Mouse (Mus musculus) neural tube, embryonic 12.5 days (tissue): Measurements from ENCODE around the gene Ecm1. TPM values are rescaled to one million over a fixed set of nuclear protein-coding genes. Genes with fewer than 3 reads are reported as not detected.

Source experiments
- ATAC-seq: fragments of 200-750 bp; cut with Nextera tagmentation; 2 replicates; pipeline ENCODE4 v1.8.0; 2017; ENCODE audit warnings: low read depth, mild to moderate bottlenecking, moderate TSS enrichment, moderate library complexity; ENCODE audit not compliant: low FRiP score
- H3K27ac ChIP-seq: fragments of 300-500 bp; sonication (generic); 2 replicates; pipeline ENCODE4 v1.5.1; 2016
- H3K27me3 ChIP-seq: fragments of 300-500 bp; sonication (generic); replicated peaks from 2 replicates; pipeline ENCODE4 v1.6.1; 2016; ENCODE audit warnings: mild to moderate bottlenecking
- H3K36me3 ChIP-seq: fragments of 300-500 bp; sonication (generic); 2 replicates; pipeline ENCODE4 v1.6.1; 2016; ENCODE audit warnings: mild to moderate bottlenecking
- H3K4me1 ChIP-seq: fragments of 300-500 bp; sonication (generic); 2 replicates; pipeline ENCODE4 v1.6.1; 2016
- H3K4me2 ChIP-seq: fragments of 300-500 bp; sonication (generic); replicated peaks from 2 replicates; pipeline ENCODE4 v1.6.1; 2016; ENCODE audit warnings: mild to moderate bottlenecking
- H3K4me3 ChIP-seq: fragments of 300-500 bp; sonication (generic); 2 replicates; pipeline ENCODE4 v1.5.1; 2016
- H3K9ac ChIP-seq: fragments of 300-500 bp; sonication (generic); 2 replicates; pipeline ENCODE4 v1.6.1; 2016; ENCODE audit warnings: mild to moderate bottlenecking
- H3K9me3 ChIP-seq: fragments of 300-500 bp; sonication (generic); 2 replicates; pipeline ENCODE4 v1.6.1; 2016; ENCODE audit warnings: mild to moderate bottlenecking
- WGBS: fragments of 180-500 bp; shearing (Covaris S2); methylation state at CpG from one replicate; pipeline ENCODE4 v1.1.7; 2016; 5-methylcytosine and 5-hydroxymethylcytosine counted together
- polyA plus RNA-seq: library from polyadenylated mRNA; unstranded; fragments of >200 nt; fragmentation: Nextera tagmentation; extraction: Ambion mirVana; gene quantifications from 2 replicates; pipeline ENCODE4 v1.2.1, GENCODE M21; 2016

Ecm1 gene
- polyA plus RNA-seq, 1 experiment from 2014 or later, result 19.8 TPM

- no peak overlapping the region for H3K4me2 ChIP-seq
- ATAC-seq, result no peak
- no peak overlapping the region for H3K9ac ChIP-seq
- no peaks in the 10 kb centered on the region for H3K36me3 ChIP-seq
- no peaks in the 10 kb centered on the region for H3K27me3 ChIP-seq
- no peaks in the 10 kb centered on the region for H3K4me1 ChIP-seq
- H3K9me3 ChIP-seq, result no peaks in the 10 kb centered on the region
- H3K27ac ChIP-seq, result no peak overlapping the region
- no peak overlapping the region for H3K4me3 ChIP-seq
- WGBS, result 86% methylated on average over 7 of the region's 7 CpGs
Measured at GRCm38 (mm10) chr3:95725863-95726262, 13.5 kb downstream of the Ecm1 start.

GRCm38 (mm10) chr3:95722386-95722785, 17.0 kb downstream of the Ecm1 start:
- no peaks in the 10 kb centered on the region for H3K27me3 ChIP-seq
- WGBS, result 80% methylated on average over 3 of the region's 3 CpGs
- H3K9ac ChIP-seq, result no peak overlapping the region
- no peaks in the 10 kb centered on the region for H3K9me3 ChIP-seq
- no peak overlapping the region for H3K4me3 ChIP-seq
- H3K4me2 ChIP-seq, result no peak overlapping the region
- no peaks in the 10 kb centered on the region for H3K36me3 ChIP-seq
- ATAC-seq, result no peak
- H3K4me1 ChIP-seq, result no peaks in the 10 kb centered on the region
- no peak overlapping the region for H3K27ac ChIP-seq

- Histone ChIP-seq H3K27me3 (no peaks in the 10 kb centered on the region), H3K9ac (no peak overlapping the region), H3K4me2 (no peak overlapping the region), H3K9me3 (0 out of 2 replicates have a peak, but pooled peaks cover 3% of the 10 kb centered on the region), H3K4me3 (no peak overlapping the region), H3K4me1 (no peaks in the 10 kb centered on the region), H3K36me3 (no peaks in the 10 kb centered on the region), H3K27ac (no peak overlapping the region)
- ATAC-seq, result no peak
- 89% methylated on average over 2 of the region's 2 CpGs for WGBS
Measured at GRCm38 (mm10) chr3:95718153-95718552, 21.2 kb downstream of the Ecm1 start.

- no peaks in the 10 kb centered on the region for H3K4me1 ChIP-seq
- no peaks in the 10 kb centered on the region for H3K27me3 ChIP-seq
- no peak for ATAC-seq
- H3K9ac ChIP-seq, result no peak overlapping the region
- 74% methylated on average over 1 of the region's 1 CpGs for WGBS
- no peak overlapping the region for H3K4me2 ChIP-seq
- H3K4me3 ChIP-seq, result no peak overlapping the region
- no peak overlapping the region for H3K27ac ChIP-seq
- 0 out of 2 replicates have a peak, but pooled peaks cover 10% of the 10 kb centered on the region for H3K9me3 ChIP-seq
- no peaks in the 10 kb centered on the region for H3K36me3 ChIP-seq
Measured at GRCm38 (mm10) chr3:95716075-95716474, 23.3 kb downstream of the Ecm1 start.

GRCm38 (mm10) chr3:95709967-95710366, 29.4 kb downstream of the Ecm1 start:
- no peak overlapping the region for H3K4me3 ChIP-seq
- no peaks in the 10 kb centered on the region for H3K4me1 ChIP-seq
- no peaks in the 10 kb centered on the region for H3K36me3 ChIP-seq
- H3K9me3 ChIP-seq, result 0 out of 2 replicates have a peak, but pooled peaks cover 10% of the 10 kb centered on the region
- no peak overlapping the region for H3K9ac ChIP-seq
- no peak overlapping the region for H3K4me2 ChIP-seq
- no peaks in the 10 kb centered on the region for H3K27me3 ChIP-seq
- ATAC-seq, result no peak
- H3K27ac ChIP-seq, result no peak overlapping the region

- WGBS, result 92% methylated on average over 4 of the region's 4 CpGs
- ATAC-seq, result no peak
- no peaks in the 10 kb centered on the region for H3K4me1 ChIP-seq
Measured at GRCm38 (mm10) chr3:95709044-95709443, 30.3 kb downstream of the Ecm1 start.

GRCm38 (mm10) chr3:95707497-95707896, 31.9 kb downstream of the Ecm1 start:
- 0 out of 2 replicates have a peak, but pooled peaks cover under 1% of the 10 kb centered on the region for H3K9me3 ChIP-seq
- H3K9ac ChIP-seq, result no peak overlapping the region
- H3K27me3 ChIP-seq, result no peaks in the 10 kb centered on the region
- H3K4me1 ChIP-seq, result no peaks in the 10 kb centered on the region
- H3K27ac ChIP-seq, result no peak overlapping the region
- H3K4me3 ChIP-seq, result no peak overlapping the region
- no peak overlapping the region for H3K4me2 ChIP-seq
- 88% methylated on average over 7 of the region's 7 CpGs for WGBS
- no peaks in the 10 kb centered on the region for H3K36me3 ChIP-seq
- ATAC-seq, result no peak

More at GRCm38 (mm10) chr3:95709044-95709443, 30.3 kb downstream of the Ecm1 start:
- no peaks in the 10 kb centered on the region for H3K36me3 ChIP-seq
- H3K27me3 ChIP-seq, result no peaks in the 10 kb centered on the region
- no peak overlapping the region for H3K4me3 ChIP-seq
- no peak overlapping the region for H3K9ac ChIP-seq
- no peak overlapping the region for H3K4me2 ChIP-seq
- 0 out of 2 replicates have a peak, but pooled peaks cover 10% of the 10 kb centered on the region for H3K9me3 ChIP-seq
- no peak overlapping the region for H3K27ac ChIP-seq

GRCm38 (mm10) chr3:95706273-95706672, 33.1 kb downstream of the Ecm1 start:
- Histone ChIP-seq H3K4me2 (no peak overlapping the region), H3K9ac (no peak overlapping the region), H3K27me3 (no peaks in the 10 kb centered on the region), H3K27ac (no peak overlapping the region), H3K4me3 (no peak overlapping the region), H3K9me3 (no peaks in the 10 kb centered on the region), H3K4me1 (peaks cover 11% of the 10 kb centered on the region), H3K36me3 (no peaks in the 10 kb centered on the region)
- whole genome bisulfite sequencing, result 92% methylated on average over 4 of the region's 4 CpGs
- ATAC-seq, result no peak

- Histone ChIP-seq H3K4me2 (no peak overlapping the region), H3K4me3 (no peak overlapping the region), H3K9me3 (no peaks in the 10 kb centered on the region), H3K27me3 (no peaks in the 10 kb centered on the region), H3K9ac (no peak overlapping the region), H3K27ac (no peak overlapping the region), H3K36me3 (no peaks in the 10 kb centered on the region), H3K4me1 (peaks cover 11% of the 10 kb centered on the region)
- no peak for ATAC-seq
- 90% methylated on average over 4 of the region's 4 CpGs for WGBS
Measured at GRCm38 (mm10) chr3:95704612-95705011, 34.8 kb downstream of the Ecm1 start.

GRCm38 (mm10) chr3:95703276-95703675, 36.1 kb downstream of the Ecm1 start:
- no peak for ATAC-seq
- H3K9me3 ChIP-seq, result no peaks in the 10 kb centered on the region
- no peak overlapping the region for H3K27ac ChIP-seq
- H3K4me1 ChIP-seq, result peaks cover 11% of the 10 kb centered on the region
- H3K36me3 ChIP-seq, result no peaks in the 10 kb centered on the region
- H3K4me3 ChIP-seq, result no peak overlapping the region
- H3K9ac ChIP-seq, result no peak overlapping the region
- WGBS, result 93% methylated on average over 3 of the region's 3 CpGs
- H3K4me2 ChIP-seq, result no peak overlapping the region
- no peaks in the 10 kb centered on the region for H3K27me3 ChIP-seq

GRCm38 (mm10) chr3:95701877-95702540, 37.4 kb downstream of the Ecm1 start:
- Histone ChIP-seq H3K9me3 (no peaks in the 10 kb centered on the region), H3K27me3 (no peaks in the 10 kb centered on the region), H3K36me3 (no peaks in the 10 kb centered on the region), H3K9ac (peak overlapping the region; percentile 48), H3K4me2 (peak overlapping the region; percentile 58), H3K4me1 (peaks cover 11% of the 10 kb centered on the region), H3K4me3 (no peak overlapping the region; the same call in 1 of the 2 replicates), H3K27ac (no peak overlapping the region)
- ATAC-seq, result peak; percentile 90
- 4% methylated on average over 24 of the region's 24 CpGs for WGBS

GRCm38 (mm10) chr3:95701085-95701484, 38.3 kb downstream of the Ecm1 start:
- no peak overlapping the region for H3K4me3 ChIP-seq
- no peaks in the 10 kb centered on the region for H3K36me3 ChIP-seq
- H3K4me1 ChIP-seq, result peaks cover 17% of the 10 kb centered on the region
- no peak overlapping the region for H3K9ac ChIP-seq
- no peaks in the 10 kb centered on the region for H3K27me3 ChIP-seq
- H3K9me3 ChIP-seq, result no peaks in the 10 kb centered on the region
- no peak for ATAC-seq
- 75% methylated on average over 2 of the region's 2 CpGs for WGBS
- H3K27ac ChIP-seq, result no peak overlapping the region
- H3K4me2 ChIP-seq, result no peak overlapping the region

GRCm38 (mm10) chr3:95700233-95700681, 39.1 kb downstream of the Ecm1 start:
- no peaks in the 10 kb centered on the region for H3K27me3 ChIP-seq
- no peak overlapping the region for H3K4me3 ChIP-seq
- H3K9me3 ChIP-seq, result no peaks in the 10 kb centered on the region
- no peak overlapping the region for H3K9ac ChIP-seq
- no peak for ATAC-seq
- peaks cover 25% of the 10 kb centered on the region for H3K4me1 ChIP-seq
- no peaks in the 10 kb centered on the region for H3K36me3 ChIP-seq
- H3K4me2 ChIP-seq, result no peak overlapping the region
- no peak overlapping the region for H3K27ac ChIP-seq
- 56% methylated on average over 6 of the region's 6 CpGs for WGBS
